ENCODE assay signal across 17 mouse cellular contexts in genomic region chr1:22467033-22467432, GRCm38 (mm10).
DNase-seq lines count a peak whose midpoint lies in the region; TF ChIP-seq lines count a peak whose summit lies in the region.
"Had no signal": no experiment of that assay in that cellular context is flagged by ENCODE, and none has a peak within 500 bp of the region (broad histone marks: within the 10 kb centered on the region; RNA-seq: fewer than 3 reads in every experiment).

No protein-coding gene starts in this region.

- TF ChIP-seq POLR2A in ES-Bruce4 (IDR thresholded peaks at IDR 0.05; ENCODE audit: insufficient read depth, low read length) = no peak

- H3K36me3 ChIP-seq in ES-Bruce4 (ENCODE audit: control insufficient read depth, insufficient read depth, low read length, poor library complexity, severe bottlenecking) (no peaks in the 10 kb centered on the region), ES-E14 (ENCODE audit: control insufficient read depth, insufficient read depth, low read length, poor library complexity, severe bottlenecking) (no peaks in the 10 kb centered on the region)
- H3K36me3 ChIP-seq: embryonic facial prominence, embryonic 10.5 days; embryonic facial prominence, embryonic 12.5 days had no signal

- H3K9ac ChIP-seq in ES-Bruce4 (ENCODE audit: low read depth, poor library complexity, severe bottlenecking) = no peak overlapping the region
- no peak overlapping the region for H3K9ac ChIP-seq in ES-E14 (ENCODE audit: insufficient read depth, low read depth, low read length, poor library complexity, severe bottlenecking)
- H3K9ac ChIP-seq: embryonic facial prominence, embryonic 12.5 days had no signal

- peak overlapping the region; percentile 84 for H3K27ac ChIP-seq in ES-Bruce4 (ENCODE audit: insufficient read depth, low read length)
- H3K27ac ChIP-seq in ES-E14 (ENCODE audit: insufficient read depth, low read depth, low read length, poor library complexity, severe bottlenecking) = peak overlapping the region; percentile 93
- H3K27ac ChIP-seq: embryonic facial prominence, embryonic 10.5 days; embryonic facial prominence, embryonic 12.5 days had no signal

- H3K4me3 ChIP-seq in ES-Bruce4 (ENCODE audit: low read depth, low read length) (no peak overlapping the region), ES-E14 (ENCODE audit: insufficient read depth in 1 of 2, low read depth in 1 of 2, low read length in 2 of 2, poor library complexity in 1 of 2, severe bottlenecking in 1 of 2) (no peak overlapping the region; a peak in 1 of 4 replicates)
- H3K4me3 ChIP-seq: embryonic facial prominence, embryonic 10.5 days; embryonic facial prominence, embryonic 12.5 days had no signal

- peaks cover 2% of the 10 kb centered on the region for H3K4me1 ChIP-seq in ES-Bruce4 (ENCODE audit: control insufficient read depth, insufficient read depth, low read length)
- peaks cover 3 to 7% of the 10 kb centered on the region in 2 experiments; a peak in 2 of 4 replicates for H3K4me1 ChIP-seq in ES-E14 (ENCODE audit: control insufficient read depth in 2 of 2, insufficient read depth in 2 of 2, low read length in 2 of 2, poor library complexity in 1 of 2)
- H3K4me1 ChIP-seq: embryonic facial prominence, embryonic 10.5 days; embryonic facial prominence, embryonic 12.5 days had no signal

- no peaks in the 10 kb centered on the region for H3K9me3 ChIP-seq in ES-Bruce4 (replicated peaks; ENCODE audit: control insufficient read depth, insufficient read depth, low read length, poor library complexity, severe bottlenecking)
- no peaks in the 10 kb centered on the region for H3K9me3 ChIP-seq in ES-E14 (ENCODE audit: control insufficient read depth, insufficient read depth, low read depth, low read length)
- H3K9me3 ChIP-seq: embryonic facial prominence, embryonic 10.5 days; embryonic facial prominence, embryonic 12.5 days had no signal

- peak; percentile 66; the same call in 1 of the 2 replicates for TF ChIP-seq EP300 in ES-Bruce4 (IDR thresholded peaks at IDR 0.05; ENCODE audit: insufficient read depth, low read depth, low read length)

- DNase-seq in ES-E14 (ENCODE audit: low read depth, low spot score) (peak; percentile 33), ZHBTc4 (ENCODE audit: low read depth, low spot score) (peak; percentile 71)
- DNase-seq in frontal cortex, adult 2 months (ENCODE audit: extremely low spot score in 1 of 2, low spot score in 1 of 2) = no peak
- no peak for DNase-seq in urinary bladder, postnatal 14 days (ENCODE audit: low spot score)
- DNase-seq: adrenal gland, adult 8-10 months; adrenal gland, postnatal 14 days; adrenal gland, postnatal 36 days; B cell, adult 2 months; cerebellum, adult 11-12 months; cerebellum, adult 2 months; cerebellum, adult 9-10 months; cerebellum, postnatal 10 days; cerebellum, postnatal 25 days had no signal

- in situ Hi-C loops in ES-E14 (cut with MboI; ENCODE audit: low sequenced_read_pairs in 2 of 2, unreplicated experiment in 2 of 2) = no loop called here

- TF ChIP-seq CTCF in ES-Bruce4 (IDR thresholded peaks at IDR 0.05; ENCODE audit: low read depth, low read length) = no peak

- no peaks in the 10 kb centered on the region for H3K27me3 ChIP-seq in ES-Bruce4 (ENCODE audit: control insufficient read depth, insufficient read depth, low read length, poor library complexity, severe bottlenecking)
- H3K27me3 ChIP-seq: CH12.LX; embryonic facial prominence, embryonic 12.5 days had no signal

TF ChIP-seq in ES-E14, 5 proteins besides CTCF, POLR2A, EP300 and RAD21:
- no peak for TF ChIP-seq ZNF384 (IDR thresholded peaks at IDR 0.05; ENCODE audit: low read depth, low read length)
- 0 out of 2 replicates have a peak, but pooled peaks have one; percentile 13 for TF ChIP-seq CHD2 (IDR thresholded peaks at IDR 0.05; ENCODE audit: low read depth, low read length)

Comparison
In these comparisons a context has a peak if more than half of its experiments do, and no peak if none do; other contexts are left out.
1. DNase-seq: peak in ES-E14 (single experiment) and ZHBTc4 (single experiment); none in frontal cortex, adult 2 months (0 of 2) and urinary bladder, postnatal 14 days (single experiment).